Mouse (Mus musculus): ENCODE measurements around the gene Bicc1. TPM values are rescaled to one million over a fixed set of nuclear protein-coding genes. Genes with fewer than 3 reads are reported as not detected.

Bicc1 gene
- total and polyA plus RNA-seq, 2 experiments = 0.75 to 1.7 TPM

- Histone ChIP-seq H3K27ac (replicated peaks; ENCODE audit: insufficient read depth, low read depth, low read length) (no peak overlapping the region), H3K9ac (ENCODE audit: low read depth, low read length) (no peak overlapping the region), H3K4me1 (ENCODE audit: control insufficient read depth, insufficient read depth, low read length) (no peaks in the 10 kb centered on the region), H3K36me3 (ENCODE audit: control insufficient read depth, insufficient read depth, low read length) (no peaks in the 10 kb centered on the region), H3K79me2 (ENCODE audit: control insufficient read depth, insufficient read depth, low read length) (no peaks in the 10 kb centered on the region), H3K27me3 (ENCODE audit: control insufficient read depth, insufficient read depth, low read length) (no peaks in the 10 kb centered on the region), H3K4me3 (ENCODE audit: insufficient read depth, low read depth, low read length) (no peak overlapping the region)
- 88% methylated on average over 6 of the region's 6 CpGs for WGBS
- no peak for TF ChIP-seq CTCF (IDR thresholded peaks at IDR 0.05; ENCODE audit: low read depth, low read length)
- no peak for TF ChIP-seq POLR2A (IDR thresholded peaks at IDR 0.05; ENCODE audit: extremely low read depth, insufficient read depth, low read length)
- DNase-seq (ENCODE audit: extremely low read depth, low read depth, low spot score) = no peak
Observed at GRCm38 (mm10) chr10:70937450-70937849, 222.1 kb downstream of the Bicc1 start.

- H3K27ac ChIP-seq (replicated peaks; ENCODE audit: insufficient read depth, low read depth, low read length) = no peak overlapping the region
- no peak overlapping the region for H3K9ac ChIP-seq (ENCODE audit: low read depth, low read length)
- H3K27me3 ChIP-seq (ENCODE audit: control insufficient read depth, insufficient read depth, low read length) = no peaks in the 10 kb centered on the region
- TF ChIP-seq CTCF (IDR thresholded peaks at IDR 0.05; ENCODE audit: low read depth, low read length) (no peak), POLR2A (IDR thresholded peaks at IDR 0.05; ENCODE audit: extremely low read depth, insufficient read depth, low read length) (no peak)
- H3K4me1 ChIP-seq (ENCODE audit: control insufficient read depth, insufficient read depth, low read length) = no peaks in the 10 kb centered on the region
- DNase-seq (ENCODE audit: extremely low read depth, low read depth, low spot score) = no peak
- no peaks in the 10 kb centered on the region for H3K36me3 ChIP-seq (ENCODE audit: control insufficient read depth, insufficient read depth, low read length)
- no peaks in the 10 kb centered on the region for H3K79me2 ChIP-seq (ENCODE audit: control insufficient read depth, insufficient read depth, low read length)
- no peak overlapping the region for H3K4me3 ChIP-seq (ENCODE audit: insufficient read depth, low read depth, low read length)
- 84% methylated on average over 3 of the region's 3 CpGs for WGBS
Observed at GRCm38 (mm10) chr10:70936008-70936407, 223.5 kb downstream of the Bicc1 start.

GRCm38 (mm10) chr10:70926126-70926525 lies 233.4 kb downstream of the Bicc1 start:
- Histone ChIP-seq H3K27ac (replicated peaks; ENCODE audit: insufficient read depth, low read depth, low read length) (no peak overlapping the region), H3K9ac (ENCODE audit: low read depth, low read length) (no peak overlapping the region), H3K27me3 (ENCODE audit: control insufficient read depth, insufficient read depth, low read length) (no peaks in the 10 kb centered on the region), H3K4me1 (ENCODE audit: control insufficient read depth, insufficient read depth, low read length) (no peaks in the 10 kb centered on the region), H3K4me3 (ENCODE audit: insufficient read depth, low read depth, low read length) (no peak overlapping the region), H3K36me3 (ENCODE audit: control insufficient read depth, insufficient read depth, low read length) (no peaks in the 10 kb centered on the region), H3K79me2 (ENCODE audit: control insufficient read depth, insufficient read depth, low read length) (no peaks in the 10 kb centered on the region)
- DNase-seq (ENCODE audit: extremely low read depth, low read depth, low spot score) = no peak
- WGBS = 91% methylated on average over 4 of the region's 4 CpGs
- TF ChIP-seq CTCF (IDR thresholded peaks at IDR 0.05; ENCODE audit: low read depth, low read length) = no peak

- peak; percentile 26 for DNase-seq (ENCODE audit: extremely low read depth, low read depth, low spot score)
- 52% methylated on average over 3 of the region's 3 CpGs for WGBS
- TF ChIP-seq POLR2A (IDR thresholded peaks at IDR 0.05; ENCODE audit: extremely low read depth, insufficient read depth, low read length) = no peak
- TF ChIP-seq CTCF (IDR thresholded peaks at IDR 0.05; ENCODE audit: low read depth, low read length) = no peak
Observed at GRCm38 (mm10) chr10:70924348-70924747, 235.2 kb downstream of the Bicc1 start.

GRCm38 (mm10) chr10:70923936-70924335 lies 235.6 kb downstream of the Bicc1 start:
- Histone ChIP-seq H3K79me2 (ENCODE audit: control insufficient read depth, insufficient read depth, low read length) (no peaks in the 10 kb centered on the region), H3K4me3 (ENCODE audit: insufficient read depth, low read depth, low read length) (no peak overlapping the region), H3K27ac (replicated peaks; ENCODE audit: insufficient read depth, low read depth, low read length) (no peak overlapping the region), H3K27me3 (ENCODE audit: control insufficient read depth, insufficient read depth, low read length) (no peaks in the 10 kb centered on the region), H3K4me1 (ENCODE audit: control insufficient read depth, insufficient read depth, low read length) (no peaks in the 10 kb centered on the region), H3K9ac (ENCODE audit: low read depth, low read length) (no peak overlapping the region), H3K36me3 (ENCODE audit: control insufficient read depth, insufficient read depth, low read length) (no peaks in the 10 kb centered on the region)
- no peak for DNase-seq (ENCODE audit: extremely low read depth, low read depth, low spot score)
- 89% methylated on average over 3 of the region's 3 CpGs for WGBS
- no peak for TF ChIP-seq CTCF (IDR thresholded peaks at IDR 0.05; ENCODE audit: low read depth, low read length)
- no peak for TF ChIP-seq POLR2A (IDR thresholded peaks at IDR 0.05; ENCODE audit: extremely low read depth, insufficient read depth, low read length)

More at GRCm38 (mm10) chr10:70924348-70924747, 235.2 kb downstream of the Bicc1 start:
- Histone ChIP-seq H3K27me3 (ENCODE audit: control insufficient read depth, insufficient read depth, low read length) (no peaks in the 10 kb centered on the region), H3K27ac (replicated peaks; ENCODE audit: insufficient read depth, low read depth, low read length) (no peak overlapping the region), H3K4me3 (ENCODE audit: insufficient read depth, low read depth, low read length) (no peak overlapping the region), H3K9ac (ENCODE audit: low read depth, low read length) (no peak overlapping the region), H3K4me1 (ENCODE audit: control insufficient read depth, insufficient read depth, low read length) (no peaks in the 10 kb centered on the region), H3K79me2 (ENCODE audit: control insufficient read depth, insufficient read depth, low read length) (no peaks in the 10 kb centered on the region), H3K36me3 (ENCODE audit: control insufficient read depth, insufficient read depth, low read length) (no peaks in the 10 kb centered on the region)

- WGBS = 86% methylated on average over 6 of the region's 6 CpGs
- H3K27ac ChIP-seq (replicated peaks; ENCODE audit: insufficient read depth, low read depth, low read length) = no peak overlapping the region
- H3K4me3 ChIP-seq (ENCODE audit: insufficient read depth, low read depth, low read length) = no peak overlapping the region
- H3K4me1 ChIP-seq (ENCODE audit: control insufficient read depth, insufficient read depth, low read length) = no peaks in the 10 kb centered on the region
- H3K9ac ChIP-seq (ENCODE audit: low read depth, low read length) = no peak overlapping the region
- no peaks in the 10 kb centered on the region for H3K79me2 ChIP-seq (ENCODE audit: control insufficient read depth, insufficient read depth, low read length)
- DNase-seq (ENCODE audit: extremely low read depth, low read depth, low spot score) = no peak
- TF ChIP-seq CTCF (IDR thresholded peaks at IDR 0.05; ENCODE audit: low read depth, low read length) (no peak), POLR2A (IDR thresholded peaks at IDR 0.05; ENCODE audit: extremely low read depth, insufficient read depth, low read length) (no peak)
- H3K36me3 ChIP-seq (ENCODE audit: control insufficient read depth, insufficient read depth, low read length) = no peaks in the 10 kb centered on the region
- H3K27me3 ChIP-seq (ENCODE audit: control insufficient read depth, insufficient read depth, low read length) = no peaks in the 10 kb centered on the region
Observed at GRCm38 (mm10) chr10:70921481-70921880, 238.0 kb downstream of the Bicc1 start.
